In genomic region chr17:80808069-80808468, GRCm38 (mm10) we compare ENCODE assay signal across 11 mouse cellular contexts.
DNase-seq lines count a peak whose midpoint lies in the region; ATAC-seq and TF ChIP-seq lines count a peak whose summit lies in the region.
"Had no signal": no experiment of that assay in that cellular context is flagged by ENCODE, and none has a peak within 500 bp of the region (broad histone marks: within the 10 kb centered on the region; RNA-seq: fewer than 3 reads in every experiment).

No protein-coding gene starts in this region.

- no peak overlapping the region for H3K4me3 ChIP-seq in heart, embryonic 14.5 days (ENCODE audit: control insufficient read depth in 1 of 2, insufficient read depth in 1 of 2, low read depth in 1 of 2, low read length in 2 of 2)
- H3K4me3 ChIP-seq in lung, embryonic 14.5 days (ENCODE audit: low read depth, low read length) = no peak overlapping the region
- H3K4me3 ChIP-seq: forebrain, embryonic 10.5 days; lung, embryonic 15.5 days had no signal

- no peaks in the 10 kb centered on the region for H3K27me3 ChIP-seq in heart, embryonic 14.5 days (ENCODE audit: control insufficient read depth, insufficient read depth, low read length)
- H3K27me3 ChIP-seq in lung, embryonic 14.5 days (ENCODE audit: insufficient read depth, low read length) = no peaks in the 10 kb centered on the region
- H3K27me3 ChIP-seq: lung, embryonic 15.5 days had no signal

- no peaks in the 10 kb centered on the region for H3K9me3 ChIP-seq in heart, embryonic 14.5 days (ENCODE audit: control insufficient read depth, low read length)
- H3K9me3 ChIP-seq in lung, embryonic 14.5 days (ENCODE audit: low read depth, low read length) = no peaks in the 10 kb centered on the region
- H3K9me3 ChIP-seq: forebrain, embryonic 10.5 days; lung, embryonic 15.5 days had no signal

- H3K36me3 ChIP-seq in heart, embryonic 14.5 days (ENCODE audit: control insufficient read depth, insufficient read depth, low read length) = no peaks in the 10 kb centered on the region
- H3K36me3 ChIP-seq in lung, embryonic 14.5 days (ENCODE audit: insufficient read depth) = no peaks in the 10 kb centered on the region
- H3K36me3 ChIP-seq: forebrain, embryonic 10.5 days; G1E; lung, embryonic 15.5 days had no signal

- no peak overlapping the region for H3K27ac ChIP-seq in heart, embryonic 14.5 days (replicated peaks in 1 of 2; ENCODE audit: control insufficient read depth in 1 of 2, insufficient read depth in 1 of 2, low read depth in 2 of 2, low read length in 2 of 2)
- H3K27ac ChIP-seq in lung, embryonic 14.5 days (ENCODE audit: low read depth) = no peak overlapping the region
- H3K27ac ChIP-seq: forebrain, embryonic 10.5 days; lung, embryonic 15.5 days had no signal

- WGBS in heart, embryonic 14.5 days = 14% methylated on average over 10 of the region's 10 CpGs
- WGBS in lung, embryonic 14.5 days = 39% methylated on average over 10 of the region's 10 CpGs

- H3K4me1 ChIP-seq in heart, embryonic 14.5 days (ENCODE audit: control insufficient read depth in 2 of 2, insufficient read depth in 2 of 2, low read length in 2 of 2) = peaks cover 4 to 8% of the 10 kb centered on the region in 2 experiments
- H3K4me1 ChIP-seq in lung, embryonic 14.5 days (ENCODE audit: insufficient read depth) = 0 out of 2 replicates have a peak, but pooled peaks cover 5% of the 10 kb centered on the region
- H3K4me1 ChIP-seq: forebrain, embryonic 10.5 days had no signal

- DNase-seq in left cerebral cortex, adult 18-20 months (ENCODE audit: low spot score in 2 of 2) = peak; percentile 21 to 29
- DNase-seq in left cerebral cortex, adult 9 months (ENCODE audit: low spot score in 2 of 2) = no peak
- peak; percentile 88 for DNase-seq in R1 (ENCODE audit: low read depth, low spot score)
- peak; percentile 71 for DNase-seq in lung, embryonic 14.5 days
- DNase-seq in spleen, postnatal 14 days (ENCODE audit: low spot score in 2 of 2) = no peak
- DNase-seq in urinary bladder, postnatal 36 days (ENCODE audit: low spot score in 2 of 2) = no peak
- DNase-seq: gastrocnemius, postnatal 25 days had no signal

- peak overlapping the region; percentile 31; the same call in 1 of the 2 replicates for H3K4me2 ChIP-seq in heart, embryonic 14.5 days (ENCODE audit: low read length)
- no peak overlapping the region for H3K4me2 ChIP-seq in lung, embryonic 14.5 days
- H3K4me2 ChIP-seq: lung, embryonic 15.5 days had no signal

- H3K9ac ChIP-seq in heart, embryonic 14.5 days (ENCODE audit: low read length) = no peak overlapping the region
- no peak overlapping the region for H3K9ac ChIP-seq in lung, embryonic 14.5 days
- H3K9ac ChIP-seq: lung, embryonic 15.5 days had no signal

- no peak for TF ChIP-seq CTCF in lung, embryonic 14.5 days (IDR thresholded peaks at IDR 0.05; ENCODE audit: low read depth)

- peak; percentile 49; the same call in 1 of the 2 replicates for ATAC-seq in heart, embryonic 14.5 days (ENCODE audit: insufficient number of reproducible peaks, insufficient read depth, low FRiP score, low read depth)
- 0 out of 2 replicates have a peak, but pooled peaks have one; percentile 16 for ATAC-seq in lung, embryonic 14.5 days (ENCODE audit: insufficient read depth)

Comparison
In these comparisons a context has a peak if more than half of its experiments do, and no peak if none do; other contexts are left out.
1. DNase-seq: peak in left cerebral cortex, adult 18-20 months (2 of 2), R1 (single experiment) and lung, embryonic 14.5 days (single experiment); none in left cerebral cortex, adult 9 months (0 of 2), spleen, postnatal 14 days (0 of 2) and urinary bladder, postnatal 36 days (0 of 2).